Mouse (Mus musculus) testis, adult 2 months (tissue): ENCODE data around the gene Tk2. TPM values are rescaled to one million over a fixed set of nuclear protein-coding genes. Genes with fewer than 3 reads are reported as not detected.
"Not testable (repeated sequence)": the region's sequence is repeated elsewhere in the genome, so short reads cannot be mapped to it uniquely, and the experiment has no call there.

Experiments used
- H3K27ac ChIP-seq: fragments of 200-500 bp; 2 replicates; pipeline ENCODE4 v1.5.1; 2012; ENCODE audit warnings: low read depth, low read length; ENCODE audit not compliant: control insufficient read depth, insufficient read depth
- H3K27me3 ChIP-seq: fragments of 200-500 bp; 2 replicates; pipeline ENCODE4 v1.6.1; 2012; ENCODE audit warnings: mild to moderate bottlenecking, low read length, moderate library complexity; ENCODE audit not compliant: control insufficient read depth, insufficient read depth
- H3K36me3 ChIP-seq: fragments of 200-500 bp; 2 replicates; pipeline ENCODE4 v1.6.1; 2012; ENCODE audit warnings: mild to moderate bottlenecking, low read length; ENCODE audit not compliant: control insufficient read depth, insufficient read depth
- H3K4me1 ChIP-seq: fragments of 200-500 bp; 2 replicates; pipeline ENCODE4 v1.6.1; 2012; ENCODE audit warnings: low read length; ENCODE audit not compliant: control insufficient read depth, insufficient read depth
- H3K4me3 ChIP-seq: fragments of 200-500 bp; 2 replicates; pipeline ENCODE4 v1.5.1; 2012; ENCODE audit warnings: low read depth, mild to moderate bottlenecking, low read length, moderate library complexity, mixed read lengths; ENCODE audit not compliant: control insufficient read depth
- CTCF ChIP-seq: fragments of 200-500 bp; IDR thresholded peaks from 2 replicates; pipeline ENCODE4 v1.5.1; 2012; ENCODE audit warnings: low read depth, mild to moderate bottlenecking, inconsistent platforms, low read length, moderate library complexity; ENCODE audit not compliant: control insufficient read depth, insufficient read depth, insufficient replicate concordance
- POLR2A ChIP-seq: fragments of 200-500 bp; IDR thresholded peaks from 2 replicates; pipeline ENCODE4 v1.6.1; 2012; ENCODE audit warnings: low read depth, mild to moderate bottlenecking, inconsistent platforms, low read length, moderate library complexity; ENCODE audit not compliant: control insufficient read depth
- polyA plus RNA-seq: library from polyadenylated mRNA; depleted of rRNA; stranded (reverse); fragments of >200 nt; gene quantifications from 2 replicates; pipeline ENCODE4 v1.2.3, GENCODE M21; 2012; rRNA removed

Tk2 gene
- polyA plus RNA-seq: 10.6 and 11.1 TPM in 2 replicates

GRCm38 (mm10) chr8:104248276-104248675 is at the start of gene Tk2:
TSS of gene Tk2 (minus strand) at chr8:104248558.
- Histone ChIP-seq H3K4me1 (peaks cover 11% of the 10 kb centered on the region), H3K27ac (peak within 1 kb of the TSS; percentile 60)
- no peak for TF ChIP-seq CTCF
- peak; percentile 81 for TF ChIP-seq POLR2A

GRCm38 (mm10) chr8:104294396-104294795 is 46.0 kb upstream of the Tk2 start:
- H3K4me3 ChIP-seq: no peak overlapping the region; the same call in 1 of the 2 replicates
- H3K27ac ChIP-seq: no peak overlapping the region
- no peaks in the 10 kb centered on the region for H3K27me3 ChIP-seq
- TF ChIP-seq POLR2A (no peak), CTCF (no peak)
- no peaks in the 10 kb centered on the region; the same call in 1 of the 2 replicates for H3K36me3 ChIP-seq
- H3K4me1 ChIP-seq: peaks cover 7% of the 10 kb centered on the region

More at GRCm38 (mm10) chr8:104248276-104248675, at the start of gene Tk2:
- peak within 1 kb of the TSS; percentile 92 for H3K4me3 ChIP-seq
- H3K36me3 ChIP-seq: peaks cover 1% of the 10 kb centered on the region
- no peaks in the 10 kb centered on the region for H3K27me3 ChIP-seq

GRCm38 (mm10) chr8:104293081-104293480 is 44.7 kb upstream of the Tk2 start, which contains the start of gene Cmtm2a:
TSS of gene Cmtm2a (minus strand) at chr8:104293181.
- H3K27me3 ChIP-seq, H3K4me1 ChIP-seq, H3K36me3 ChIP-seq: not testable (repeated sequence)
- H3K27ac ChIP-seq: peak within 1 kb of the TSS; percentile 75
- peak; percentile 21; the same call in 1 of the 2 replicates for TF ChIP-seq POLR2A
- peak within 1 kb of the TSS; percentile 76 for H3K4me3 ChIP-seq

GRCm38 (mm10) chr8:104268937-104269440 is 20.6 kb upstream of the Tk2 start:
- TF ChIP-seq CTCF: no peak
- no peak for TF ChIP-seq POLR2A
- Histone ChIP-seq H3K27me3 (no peaks in the 10 kb centered on the region), H3K4me3 (no peak overlapping the region), H3K4me1 (no peaks in the 10 kb centered on the region), H3K27ac (no peak overlapping the region), H3K36me3 (no peaks in the 10 kb centered on the region)

DNA sequence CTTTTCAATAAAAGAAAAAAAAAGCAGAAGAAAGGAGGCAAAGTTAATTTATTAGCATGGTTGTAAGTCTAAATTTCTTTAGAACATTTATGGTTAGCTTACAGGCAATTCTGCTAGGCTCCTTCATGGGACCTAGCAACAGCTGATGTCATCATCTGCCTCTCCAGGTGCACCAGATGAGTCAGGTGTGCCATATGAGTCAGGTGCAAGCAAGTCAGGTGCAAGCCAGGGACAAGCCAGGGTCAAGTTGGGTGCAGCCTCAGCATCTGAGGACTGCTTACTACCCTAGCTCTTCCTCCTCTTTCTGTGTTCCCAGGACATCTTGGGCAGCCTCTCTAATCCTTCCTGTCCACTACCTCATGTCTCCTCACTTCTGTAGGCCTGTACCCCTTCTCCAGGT is 20.0 kb upstream of the Tk2 start:
- no peaks in the 10 kb centered on the region for H3K27me3 ChIP-seq
- no peak overlapping the region for H3K27ac ChIP-seq
- TF ChIP-seq CTCF (no peak), POLR2A (no peak)
- H3K36me3 ChIP-seq: no peaks in the 10 kb centered on the region
- no peak overlapping the region for H3K4me3 ChIP-seq
- H3K4me1 ChIP-seq: no peaks in the 10 kb centered on the region

DNA sequence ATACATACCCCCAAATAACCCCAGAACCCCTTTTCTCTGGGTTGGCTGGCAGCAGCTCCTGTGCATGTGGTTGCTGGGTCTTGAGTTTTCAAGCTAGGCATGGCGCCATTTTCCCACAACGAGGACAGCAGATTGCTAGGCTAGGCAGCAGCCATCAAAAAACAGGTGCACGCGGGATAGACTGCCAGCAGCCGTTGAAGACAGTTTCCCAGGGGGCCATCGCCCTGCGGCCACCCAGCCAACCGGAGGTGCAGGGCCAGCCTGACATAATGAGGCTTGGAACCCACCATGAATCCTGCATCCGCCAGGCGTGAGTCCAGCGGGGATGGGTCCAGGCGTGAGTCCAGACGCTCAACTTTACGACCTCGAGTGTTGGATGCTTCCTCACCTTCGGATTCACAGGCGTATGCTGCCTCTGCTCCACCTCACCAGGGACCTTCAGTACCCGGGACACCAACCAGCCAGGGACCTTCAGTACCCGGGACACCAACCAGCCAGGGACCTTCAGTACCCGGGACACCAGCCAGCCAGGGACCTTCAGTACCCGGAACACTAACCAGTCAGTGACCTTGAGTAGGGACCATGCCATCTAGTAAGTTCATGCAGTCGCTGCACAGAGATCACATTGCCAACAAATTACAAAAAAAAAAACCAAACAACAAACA is 16.0 kb upstream of the Tk2 start:
- H3K4me3 ChIP-seq: peak overlapping the region; percentile 64
- H3K36me3 ChIP-seq, H3K4me1 ChIP-seq, H3K27me3 ChIP-seq: not testable (repeated sequence)
- peak overlapping the region; percentile 71 for H3K27ac ChIP-seq
- peak; percentile 25; the same call in 1 of the 2 replicates for TF ChIP-seq POLR2A

- H3K4me1 ChIP-seq, H3K4me3 ChIP-seq, H3K36me3 ChIP-seq, H3K27ac ChIP-seq, H3K27me3 ChIP-seq: not testable (repeated sequence)
Measured at GRCm38 (mm10) chr8:104261802-104262201, 13.4 kb upstream of the Tk2 start.
